Mouse (Mus musculus): ENCODE results near the gene Rangap1. TPM values are rescaled to one million over a fixed set of nuclear protein-coding genes. Genes with fewer than 3 reads are reported as not detected.

Rangap1 gene
- total and polyA plus RNA-seq, 3 experiments, result 128 to 207 (median 180) TPM

DNA sequence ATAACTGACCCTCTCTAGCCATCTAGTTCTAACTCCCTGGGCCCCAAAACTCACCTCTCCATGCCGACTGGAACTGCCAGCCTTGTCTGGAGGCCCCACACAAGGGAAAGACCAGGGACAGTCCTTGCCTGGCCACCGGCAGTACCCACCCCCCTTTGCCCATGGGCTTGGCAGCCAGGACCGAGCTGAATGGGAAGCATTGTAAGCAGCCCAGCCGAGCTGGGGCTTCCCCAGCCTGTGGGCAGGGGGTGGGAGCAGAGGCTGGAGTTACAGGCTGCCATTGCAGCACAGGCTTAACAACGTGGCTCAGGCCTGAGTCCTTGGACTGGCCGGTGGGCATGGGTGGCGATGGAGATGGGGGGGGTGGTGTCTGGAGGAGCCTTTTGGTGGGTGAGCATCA is 48.2 kb downstream of the Rangap1 start, which contains the start of gene Chadl:
TSS of gene Chadl (minus strand) at position 113 of the 400 bp plus-strand sequence.
- Histone ChIP-seq H3K36me3 (replicated peaks in 1 of 2; ENCODE audit: control insufficient read depth in 1 of 2, insufficient read depth in 1 of 2, low read length in 1 of 2) (peaks cover 0 to 3% of the 10 kb centered on the region in 2 experiments), H3K4me3 (replicated peaks in 1 of 3; ENCODE audit: low read depth in 2 of 3, low read length in 2 of 3, poor library complexity in 1 of 3) (no peak within 1 kb of the TSS), H3K79me2 (replicated peaks; ENCODE audit: control insufficient read depth, extremely low read depth, insufficient read depth, poor library complexity, severe bottlenecking) (no peaks in the 10 kb centered on the region), H3K27me3 (replicated peaks) (peaks cover 4% of the 10 kb centered on the region), H3K4me2 (ENCODE audit: insufficient read depth, low read depth, poor library complexity, severe bottlenecking) (peak within 1 kb of the TSS; percentile 9; the same call in 1 of the 2 replicates), H3K9me3 (replicated peaks; ENCODE audit: low read length) (peaks cover 7% of the 10 kb centered on the region), H3K9ac (ENCODE audit: insufficient read depth, low read depth) (no peak within 1 kb of the TSS), H3K4me1 (ENCODE audit: control insufficient read depth in 1 of 2, insufficient read depth in 2 of 2) (peaks cover 8 to 9% of the 10 kb centered on the region in 2 experiments), H3K27ac (ENCODE audit: insufficient read depth, low read depth) (no peak within 1 kb of the TSS)
- no peak for DNase-seq (ENCODE audit: extremely low read depth)
- in situ Hi-C loops (cut with MboI; ENCODE audit: low pct_ligation_motif_present, low pct_unique_long_range_greater_than_20kb, low sequenced_read_pairs), result no loop called here
- TF ChIP-seq NRF1 (IDR thresholded peaks at IDR 0.05; ENCODE audit: low read depth, low read length) (no peak), IRF4 (IDR thresholded peaks at IDR 0.05; ENCODE audit: low read depth, low read length) (no peak), JUND (conservative IDR thresholded peaks at IDR 0.05; ENCODE audit: low read depth, low read length) (no peak), EP300 (IDR thresholded peaks at IDR 0.05; ENCODE audit: low read length) (no peak), KAT2A (IDR thresholded peaks at IDR 0.05; ENCODE audit: insufficient replicate concordance, low read length) (no peak), TCF12 (IDR thresholded peaks at IDR 0.05; ENCODE audit: low read depth, low read length) (no peak), SMC3 (IDR thresholded peaks at IDR 0.05; ENCODE audit: low read depth, low read length) (no peak), CTCF (conservative IDR thresholded peaks at IDR 0.05 in 1 of 2, IDR thresholded peaks at IDR 0.05 in 1 of 2; ENCODE audit: low read depth in 2 of 2, low read length in 2 of 2) (no peak), ZNF384 (IDR thresholded peaks at IDR 0.05; ENCODE audit: low read depth, low read length) (no peak)
- dilution Hi-C loops (cut with MboI; ENCODE audit: extremely low pct_ligation_motif_present, extremely low pct_unique_long_range_greater_than_20kb, low sequenced_read_pairs), result no loop called here

GRCm38 (mm10) chr15:81694891-81695290 is 50.4 kb downstream of the Rangap1 start:
- Histone ChIP-seq H3K79me2 (replicated peaks; ENCODE audit: control insufficient read depth, extremely low read depth, insufficient read depth, poor library complexity, severe bottlenecking) (no peaks in the 10 kb centered on the region), H3K4me2 (ENCODE audit: insufficient read depth, low read depth, poor library complexity, severe bottlenecking) (no peak overlapping the region), H3K27ac (ENCODE audit: insufficient read depth, low read depth) (no peak overlapping the region), H3K4me1 (ENCODE audit: control insufficient read depth in 1 of 2, insufficient read depth in 2 of 2) (peaks cover 8 to 9% of the 10 kb centered on the region in 2 experiments), H3K9ac (ENCODE audit: insufficient read depth, low read depth) (no peak overlapping the region), H3K27me3 (replicated peaks) (peaks cover 4% of the 10 kb centered on the region), H3K4me3 (replicated peaks in 1 of 3; ENCODE audit: low read depth in 2 of 3, low read length in 2 of 3, poor library complexity in 1 of 3) (no peak overlapping the region), H3K9me3 (replicated peaks; ENCODE audit: low read length) (peaks cover 7% of the 10 kb centered on the region), H3K36me3 (replicated peaks in 1 of 2; ENCODE audit: control insufficient read depth in 1 of 2, insufficient read depth in 1 of 2, low read length in 1 of 2) (peaks cover 0 to 3% of the 10 kb centered on the region in 2 experiments)
- in situ Hi-C loops (cut with MboI; ENCODE audit: low pct_ligation_motif_present, low pct_unique_long_range_greater_than_20kb, low sequenced_read_pairs), result no loop called here
- no peak for DNase-seq (ENCODE audit: extremely low read depth)
- TF ChIP-seq BHLHE40 (IDR thresholded peaks at IDR 0.05; ENCODE audit: low read depth, low read length) (no peak), CTCF (conservative IDR thresholded peaks at IDR 0.05 in 1 of 2, IDR thresholded peaks at IDR 0.05 in 1 of 2; ENCODE audit: low read depth in 2 of 2, low read length in 2 of 2) (no peak), JUND (conservative IDR thresholded peaks at IDR 0.05; ENCODE audit: low read depth, low read length) (no peak), NELFE (IDR thresholded peaks at IDR 0.05; ENCODE audit: low read depth, low read length) (no peak), ELF1 (IDR thresholded peaks at IDR 0.05; ENCODE audit: low read depth, low read length) (no peak), MYC (IDR thresholded peaks at IDR 0.05; ENCODE audit: low read depth, low read length) (no peak), CHD2 (IDR thresholded peaks at IDR 0.05; ENCODE audit: low read length) (no peak), EP300 (IDR thresholded peaks at IDR 0.05; ENCODE audit: low read length) (no peak), IRF4 (IDR thresholded peaks at IDR 0.05; ENCODE audit: low read depth, low read length) (no peak), PAX5 (IDR thresholded peaks at IDR 0.05; ENCODE audit: low read length) (no peak), SMC3 (IDR thresholded peaks at IDR 0.05; ENCODE audit: low read depth, low read length) (no peak), RAD21 (IDR thresholded peaks at IDR 0.05; ENCODE audit: low read depth, low read length) (no peak)
- dilution Hi-C loops (cut with MboI; ENCODE audit: extremely low pct_ligation_motif_present, extremely low pct_unique_long_range_greater_than_20kb, low sequenced_read_pairs), result no loop called here
